Mouse (Mus musculus) CH12.LX (cell line): ENCODE measurements around the gene Dcaf12. TPM values are rescaled to one million over a fixed set of nuclear protein-coding genes. Genes with fewer than 3 reads are reported as not detected.

Source experiments
- DNase-seq: peaks from one replicate; pipeline ENCODE4 v3.0.0-alpha.2; 2013; ENCODE audit errors: extremely low read depth
- H3K27ac ChIP-seq: 2 replicates; pipeline ENCODE4 v1.5.1; 2012; ENCODE audit warnings: low read depth, mild to moderate bottlenecking, control low read depth, moderate library complexity; ENCODE audit not compliant: insufficient read depth
- H3K27me3 ChIP-seq: replicated peaks from 2 replicates; pipeline ENCODE3; 2012; ENCODE audit warnings: inconsistent platforms
- H3K36me3 ChIP-seq, 2 experiments: replicated peaks in 1 of 2; 2 replicates each; pipeline versions ENCODE3 to v1.6.1; 2012; ENCODE audit warnings: inconsistent platforms in 1 of 2, low read length in 1 of 2, mild to moderate bottlenecking in 1 of 2, mixed read lengths in 1 of 2, moderate library complexity in 1 of 2; ENCODE audit not compliant: control insufficient read depth in 1 of 2, insufficient read depth in 1 of 2
- H3K4me1 ChIP-seq, 2 experiments: 2 replicates each; pipeline ENCODE4 v1.6.1; 2012; ENCODE audit warnings: inconsistent platforms in 1 of 2, moderate library complexity in 1 of 2; ENCODE audit not compliant: insufficient read depth in 2 of 2, control insufficient read depth in 1 of 2
- H3K4me2 ChIP-seq: 2 replicates; pipeline ENCODE4 v1.6.1; 2012; ENCODE audit warnings: low read depth, mild to moderate bottlenecking, control low read depth; ENCODE audit not compliant: poor library complexity, insufficient read depth, severe bottlenecking
- H3K4me3 ChIP-seq, 3 experiments: fragments of 150-350 bp in 1 of 3; sonication (generic) in 1 of 3; replicated peaks in 1 of 3; 2 replicates each; pipeline versions ENCODE3 to v1.5.1; 2011 to 2012; ENCODE audit warnings: low read depth in 2 of 3, low read length in 2 of 3, mild to moderate bottlenecking in 2 of 3, moderate library complexity in 2 of 3, control low read depth in 1 of 3, improper control_type of control experiment in 1 of 3, inconsistent platforms in 1 of 3, mixed read lengths in 1 of 3; ENCODE audit not compliant: poor library complexity in 1 of 3
- H3K79me2 ChIP-seq: replicated peaks from 2 replicates; pipeline ENCODE4 v1.6.1; 2012; ENCODE audit warnings: mild to moderate bottlenecking, moderate library complexity; ENCODE audit not compliant: control insufficient read depth, poor library complexity, insufficient read depth, severe bottlenecking; ENCODE audit errors: extremely low read depth
- H3K9ac ChIP-seq: 2 replicates; pipeline ENCODE4 v1.6.1; 2012; ENCODE audit warnings: low read depth, mild to moderate bottlenecking, control low read depth, moderate library complexity; ENCODE audit not compliant: insufficient read depth
- H3K9me3 ChIP-seq: replicated peaks from 2 replicates; pipeline ENCODE3; 2012; ENCODE audit warnings: low read length, inconsistent platforms, mixed read lengths
- BHLHE40 ChIP-seq: IDR thresholded peaks from 2 replicates; pipeline ENCODE4 v1.6.1; 2011; ENCODE audit warnings: mild to moderate bottlenecking, low read depth, low read length, improper control_type of control experiment
- CHD1 ChIP-seq: IDR thresholded peaks from 2 replicates; pipeline ENCODE4 v1.6.1; 2012; ENCODE audit warnings: low read depth, low read length, improper control_type of control experiment, inconsistent platforms
- CHD2 ChIP-seq: IDR thresholded peaks from 2 replicates; pipeline ENCODE4 v1.6.1; 2011; ENCODE audit warnings: low read length, improper control_type of control experiment
- CTCF ChIP-seq, 2 experiments: IDR thresholded peaks in 1 of 2; conservative IDR thresholded peaks in 1 of 2; 2 replicates each; pipeline ENCODE4 v1.5.1; 2011 to 2012; ENCODE audit warnings: low read depth in 2 of 2, low read length in 2 of 2, improper control_type of control experiment in 1 of 2, inconsistent platforms in 1 of 2, mild to moderate bottlenecking in 1 of 2, moderate library complexity in 1 of 2
- E2F4 ChIP-seq: IDR thresholded peaks from 2 replicates; pipeline ENCODE4 v1.6.1; 2011; ENCODE audit warnings: low read depth, low read length, improper control_type of control experiment; ENCODE audit not compliant: insufficient replicate concordance
- EP300 ChIP-seq: IDR thresholded peaks from 2 replicates; pipeline ENCODE4 v1.6.1; 2011; ENCODE audit warnings: low read length, improper control_type of control experiment
- ETS1 ChIP-seq: conservative IDR thresholded peaks from 2 replicates; pipeline ENCODE4 v1.6.1; 2012; ENCODE audit warnings: low read depth, mild to moderate bottlenecking, inconsistent platforms, low read length, improper control_type of control experiment, moderate library complexity
- GABPA ChIP-seq: IDR thresholded peaks from 2 replicates; pipeline ENCODE4 v1.6.1; 2012; ENCODE audit warnings: low read depth, low read length, improper control_type of control experiment, inconsistent platforms; ENCODE audit not compliant: insufficient replicate concordance
- KAT2A ChIP-seq: IDR thresholded peaks from 2 replicates; pipeline ENCODE4 v1.6.1; 2012; ENCODE audit warnings: low read length, improper control_type of control experiment, inconsistent platforms; ENCODE audit not compliant: insufficient replicate concordance
- MAX ChIP-seq: IDR thresholded peaks from 2 replicates; pipeline ENCODE4 v1.6.1; 2011; ENCODE audit warnings: low read length, improper control_type of control experiment
- MAZ ChIP-seq: IDR thresholded peaks from 2 replicates; pipeline ENCODE4 v1.6.1; 2012; ENCODE audit warnings: low read depth, mild to moderate bottlenecking, inconsistent platforms, low read length, improper control_type of control experiment, moderate library complexity
- MEF2A ChIP-seq: IDR thresholded peaks from 2 replicates; pipeline ENCODE4 v1.6.1; 2014; ENCODE audit warnings: low read depth, mild to moderate bottlenecking, inconsistent platforms, low read length, improper control_type of control experiment, borderline replicate concordance
- MYC ChIP-seq: IDR thresholded peaks from 2 replicates; pipeline ENCODE4 v1.6.1; 2011; ENCODE audit warnings: low read depth, mild to moderate bottlenecking, improper control_type of control experiment, low read length
- NELFE ChIP-seq: IDR thresholded peaks from 2 replicates; pipeline ENCODE4 v1.6.1; 2011; ENCODE audit warnings: low read depth, low read length, improper control_type of control experiment
- NRF1 ChIP-seq: IDR thresholded peaks from 2 replicates; pipeline ENCODE4 v1.6.1; 2014; ENCODE audit warnings: low read depth, mild to moderate bottlenecking, inconsistent platforms, low read length, improper control_type of control experiment, moderate library complexity
- PAX5 ChIP-seq: IDR thresholded peaks from 2 replicates; pipeline ENCODE4 v1.6.1; 2012; ENCODE audit warnings: low read length, inconsistent platforms, mixed read lengths
- RAD21 ChIP-seq: IDR thresholded peaks from 2 replicates; pipeline ENCODE4 v1.6.1; 2011; ENCODE audit warnings: low read depth, mild to moderate bottlenecking, low read length, improper control_type of control experiment, moderate library complexity
- SIN3A ChIP-seq: IDR thresholded peaks from 2 replicates; pipeline ENCODE4 v1.6.1; 2012; ENCODE audit warnings: low read length, improper control_type of control experiment, inconsistent platforms
- SMC3 ChIP-seq: IDR thresholded peaks from 2 replicates; pipeline ENCODE4 v1.6.1; 2011; ENCODE audit warnings: low read depth, low read length, improper control_type of control experiment
- UBTF ChIP-seq: IDR thresholded peaks from 2 replicates; pipeline ENCODE4 v1.6.1; 2012; ENCODE audit warnings: low read depth, mild to moderate bottlenecking, inconsistent platforms, low read length, improper control_type of control experiment, moderate library complexity
- USF2 ChIP-seq: conservative IDR thresholded peaks from 2 replicates; pipeline ENCODE4 v1.6.1; 2011; ENCODE audit warnings: low read depth, low read length, improper control_type of control experiment
- ZC3H11A ChIP-seq: IDR thresholded peaks from 2 replicates; pipeline ENCODE4 v1.6.1; 2012; ENCODE audit warnings: low read depth, mild to moderate bottlenecking, inconsistent platforms, low read length, improper control_type of control experiment
- ZKSCAN1 ChIP-seq: IDR thresholded peaks from 2 replicates; pipeline ENCODE4 v1.6.1; 2012; ENCODE audit warnings: low read depth, inconsistent platforms, low read length, improper control_type of control experiment, borderline replicate concordance
- dilution Hi-C: fragments of 300-500 bp; cut with MboI; formaldehyde crosslinking; loops from 2 replicates; pipeline ENCODE4 v1.14.3; 2020; ENCODE audit warnings: low sequenced_read_pairs; ENCODE audit not compliant: extremely low pct_unique_long_range_greater_than_20kb, extremely low pct_ligation_motif_present
- in situ Hi-C: fragments of 300-500 bp; cut with MboI; formaldehyde crosslinking; loops from 3 replicates; pipeline ENCODE4 v1.14.3; 2019; ENCODE audit warnings: low sequenced_read_pairs, low pct_ligation_motif_present, low pct_unique_long_range_greater_than_20kb, mixed read lengths
- polyA plus RNA-seq: library from polyadenylated mRNA; unstranded; fragments of >175 nt; gene quantifications from 2 replicates; pipeline ENCODE4 v1.2.1, GENCODE M21; 2012; ENCODE audit warnings: low read depth; ENCODE audit not compliant: insufficient read length
- total RNA-seq, 2 experiments: library from RNA; depleted of rRNA; stranded (reverse); fragments of 300-350 nt in 1 of 2; fragments of >200 nt in 1 of 2; gene quantifications; 2 replicates each; pipeline ENCODE4 v1.2.3; 2012 to 2014

The Dcaf12 gene
- total and polyA plus RNA-seq, 3 experiments = 31.3 to 42.0 (median 33.7) TPM

DNA sequence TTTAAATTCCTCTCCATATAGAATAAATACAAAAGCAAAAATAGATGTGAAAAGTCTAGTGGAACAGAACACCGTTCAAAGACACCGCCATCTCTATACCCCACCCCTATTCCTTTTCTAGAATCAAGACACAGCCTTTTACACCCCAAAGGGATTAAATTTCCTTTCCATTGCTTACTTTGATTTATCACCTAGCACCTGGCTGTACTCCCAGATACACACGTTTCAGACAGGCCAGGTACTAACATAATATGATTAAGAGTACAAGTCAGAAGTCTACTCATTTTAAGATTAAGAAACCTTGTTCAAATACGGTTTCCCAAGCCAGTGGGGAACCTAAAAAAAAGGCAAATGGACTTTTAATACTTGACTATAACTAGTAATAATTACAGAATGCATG lies 48.3 kb downstream of the Dcaf12 start:
- Histone ChIP-seq H3K79me2 (peaks cover 79% of the 10 kb centered on the region), H3K4me1 (peaks cover 0 to 15% of the 10 kb centered on the region in 2 experiments; a peak in 2 of 4 replicates), H3K9ac (no peak overlapping the region), H3K27ac (no peak overlapping the region), H3K4me2 (no peak overlapping the region), H3K36me3 (peaks cover 29 to 76% of the 10 kb centered on the region in 2 experiments), H3K4me3 (no peak overlapping the region), H3K9me3 (no peaks in the 10 kb centered on the region), H3K27me3 (no peaks in the 10 kb centered on the region)
- dilution Hi-C loops (no loop called here), in situ Hi-C loops (no loop called here)
- DNase-seq = no peak
- TF ChIP-seq BHLHE40 (no peak), EP300 (no peak), SIN3A (no peak), MYC (no peak), CHD2 (no peak), MEF2A (no peak), E2F4 (no peak), KAT2A (no peak), RAD21 (no peak), NRF1 (no peak), MAX (no peak), CTCF (conservative IDR thresholded peaks at IDR 0.05 in 1 of 2, IDR thresholded peaks at IDR 0.05 in 1 of 2; ENCODE audit: low read depth in 2 of 2, low read length in 2 of 2) (no peak), GABPA (no peak), ZC3H11A (no peak), UBTF (no peak), NELFE (no peak)

DNA sequence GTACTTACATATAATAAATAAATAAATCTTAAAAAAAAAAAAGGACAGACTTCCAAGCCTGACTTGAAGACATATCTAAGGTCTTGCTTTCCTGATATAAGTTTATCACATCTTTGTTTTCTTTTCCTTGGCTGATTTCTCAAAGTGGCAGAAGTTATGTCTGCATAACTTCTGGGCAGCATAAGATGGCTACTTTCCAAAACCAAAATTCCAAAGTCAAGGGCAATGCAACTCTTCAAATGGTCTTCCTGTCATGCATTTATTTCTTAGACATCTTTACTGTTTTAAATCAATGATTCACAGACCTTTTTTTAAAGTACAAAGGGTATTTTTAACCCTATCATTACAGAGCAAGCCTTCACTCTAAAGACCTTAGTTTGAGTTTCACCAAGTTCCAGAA lies 54.0 kb downstream of the Dcaf12 start:
- H3K36me3 ChIP-seq = peaks cover 11 to 61% of the 10 kb centered on the region in 2 experiments
- no peaks in the 10 kb centered on the region for H3K9me3 ChIP-seq
- no peak overlapping the region for H3K4me2 ChIP-seq
- no peak overlapping the region for H3K27ac ChIP-seq
- TF ChIP-seq MAX = no peak
- TF ChIP-seq PAX5 = no peak
- no peak for TF ChIP-seq ZC3H11A
- TF ChIP-seq CTCF (conservative IDR thresholded peaks at IDR 0.05 in 1 of 2, IDR thresholded peaks at IDR 0.05 in 1 of 2; ENCODE audit: low read depth in 2 of 2, low read length in 2 of 2) = no peak
- TF ChIP-seq KAT2A = no peak
- no peak for TF ChIP-seq UBTF
- TF ChIP-seq ETS1 = no peak
- no peak for TF ChIP-seq SMC3
- TF ChIP-seq RAD21 = no peak
- TF ChIP-seq MAZ = no peak
- no peak for TF ChIP-seq NELFE
- TF ChIP-seq CHD1 = no peak
- TF ChIP-seq USF2 = no peak
- TF ChIP-seq ZKSCAN1 = no peak
- TF ChIP-seq E2F4 = no peak
- no peak for TF ChIP-seq BHLHE40
- peaks cover 3 to 17% of the 10 kb centered on the region in 2 experiments; a peak in 3 of 4 replicates for H3K4me1 ChIP-seq
- in situ Hi-C loops = no loop called here
- H3K4me3 ChIP-seq = no peak overlapping the region
- no peaks in the 10 kb centered on the region for H3K27me3 ChIP-seq
- peaks cover 79% of the 10 kb centered on the region for H3K79me2 ChIP-seq
- DNase-seq = no peak
- no peak overlapping the region for H3K9ac ChIP-seq
- dilution Hi-C loops = no loop called here
